11 mouse cellular contexts compared by ENCODE assay signal in the genomic region with DNA sequence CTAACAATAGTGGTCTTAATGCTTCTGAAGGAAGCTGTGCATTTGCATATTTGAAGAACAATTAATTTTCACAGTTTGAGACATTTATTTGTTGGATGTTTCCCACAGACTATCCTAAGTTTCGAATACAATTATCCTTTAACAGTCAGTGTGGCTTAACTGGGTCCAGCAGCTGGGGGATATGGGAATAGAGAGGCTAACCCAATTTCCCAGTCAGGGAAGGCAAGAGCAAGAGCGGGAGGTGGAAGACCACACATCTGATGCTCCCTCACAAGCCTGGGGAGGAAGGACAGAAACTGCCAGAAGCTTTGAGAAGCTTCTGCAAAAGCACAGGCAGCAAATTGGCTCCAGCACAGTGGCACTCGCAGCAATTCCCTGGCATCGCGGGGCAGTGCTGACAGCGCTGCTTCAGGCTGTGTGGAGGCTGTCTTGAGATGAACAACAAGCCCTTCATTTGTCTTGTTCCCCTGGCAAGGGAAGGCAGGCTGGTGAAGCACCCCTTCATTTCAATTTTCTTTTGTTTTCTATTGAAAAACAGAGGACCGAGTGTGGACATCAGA.
DNase-seq lines count a peak whose midpoint lies in the region; ATAC-seq and TF ChIP-seq lines count a peak whose summit lies in the region.
"Had no signal": no experiment of that assay in that cellular context is flagged by ENCODE, and none has a peak within 500 bp of the region (broad histone marks: within the 10 kb centered on the region; RNA-seq: fewer than 3 reads in every experiment).

No protein-coding gene starts in this region.

- H3K27me3 ChIP-seq in liver, postnatal 0 days (ENCODE audit: insufficient read depth, low read length) = no peaks in the 10 kb centered on the region
- H3K27me3 ChIP-seq: liver, embryonic 12.5 days had no signal

- H3K4me2 ChIP-seq in liver, postnatal 0 days (ENCODE audit: low read depth, low read length) = no peak overlapping the region
- H3K4me2 ChIP-seq: liver, embryonic 12.5 days had no signal

- TF ChIP-seq CTCF in liver, postnatal 0 days (IDR thresholded peaks at IDR 0.05; ENCODE audit: low read depth) = no peak

- peak; percentile 78 for DNase-seq in brain, adult 2 months (ENCODE audit: low read depth, low spot score)
- DNase-seq in cerebellum, adult 8-10 months = peak; percentile 11
- peak; percentile 26 to 27 for DNase-seq in frontal cortex, postnatal 25 days (ENCODE audit: low spot score in 2 of 2)
- DNase-seq in left cerebral cortex, postnatal 25 days (ENCODE audit: low spot score in 2 of 2) = peak; percentile 43 to 79
- DNase-seq in kidney, postnatal 36 days = no peak
- DNase-seq in liver, postnatal 0 days = no peak
- DNase-seq in adrenal gland, adult (ENCODE audit: inconsistent age in 2 of 2, low spot score in 1 of 2) = no peak
- DNase-seq: gastrocnemius, adult 2 months had no signal

- WGBS in liver, postnatal 0 days (ENCODE audit: insufficient replicate concordance) = 79% methylated on average over 7 of the region's 7 CpGs

- intact Hi-C loops in left cerebral cortex, postnatal 25 days (cut with DNase I) = no loop called here

- no peaks in the 10 kb centered on the region for H3K4me1 ChIP-seq in liver, postnatal 0 days (ENCODE audit: insufficient read depth)
- H3K4me1 ChIP-seq: liver, embryonic 12.5 days had no signal

- no peak overlapping the region for H3K9ac ChIP-seq in liver, postnatal 0 days (replicated peaks)
- H3K9ac ChIP-seq: liver, embryonic 12.5 days had no signal

- no peaks in the 10 kb centered on the region for H3K9me3 ChIP-seq in liver, postnatal 0 days (ENCODE audit: low read length)
- H3K9me3 ChIP-seq: liver, embryonic 12.5 days had no signal

- TF ChIP-seq EP300 in liver, postnatal 0 days (IDR thresholded peaks at IDR 0.05; ENCODE audit: low read depth) = no peak

- no peak for ATAC-seq in megakaryocyte, adult 5-6 weeks (ENCODE audit: poor library complexity, severe bottlenecking)
- no peak for ATAC-seq in liver, postnatal 0 days
- ATAC-seq: inflammation-experienced regulatory T-cells, adult 6 months; liver, embryonic 12.5 days had no signal

- no peak overlapping the region for H3K4me3 ChIP-seq in liver, postnatal 0 days (ENCODE audit: low read depth, low read length)
- H3K4me3 ChIP-seq: gastrocnemius, adult 2 months; liver, embryonic 12.5 days had no signal

- H3K27ac ChIP-seq in liver, postnatal 0 days (ENCODE audit: low read depth) = no peak overlapping the region
- H3K27ac ChIP-seq: gastrocnemius, adult 2 months; liver, embryonic 12.5 days had no signal

- H3K36me3 ChIP-seq in liver, postnatal 0 days (replicated peaks; ENCODE audit: insufficient read depth, low read length) = no peaks in the 10 kb centered on the region
- H3K36me3 ChIP-seq: liver, embryonic 12.5 days had no signal

Comparison
In these comparisons a context has a peak if more than half of its experiments do, and no peak if none do; other contexts are left out.
1. DNase-seq: peak in brain, adult 2 months (single experiment), cerebellum, adult 8-10 months (single experiment), frontal cortex, postnatal 25 days (2 of 2) and left cerebral cortex, postnatal 25 days (2 of 2); none in kidney, postnatal 36 days (0 of 2), liver, postnatal 0 days (single experiment) and adrenal gland, adult (0 of 2).